Mouse (Mus musculus): ENCODE data around the gene Mcu. TPM values are rescaled to one million over a fixed set of nuclear protein-coding genes. Genes with fewer than 3 reads are reported as not detected.

The Mcu gene
- polyA plus RNA-seq, 1 experiment from 2014 or later, result 30.8 TPM

- no peaks in the 10 kb centered on the region for H3K36me3 ChIP-seq
- 91% methylated on average over 4 of the region's 4 CpGs for WGBS
These were observed 202.8 kb downstream of the Mcu start for GRCm38 (mm10) chr10:59413711-59414110.

GRCm38 (mm10) chr10:59410264-59410663 is 206.2 kb downstream of the Mcu start:
- H3K9me3 ChIP-seq, result no peaks in the 10 kb centered on the region
- no peak overlapping the region for H3K4me3 ChIP-seq
- H3K9ac ChIP-seq, result no peak overlapping the region
- no peak overlapping the region for H3K4me2 ChIP-seq
- ATAC-seq (ENCODE audit: borderline replicate concordance, extremely low read depth, low FRiP score, low TSS enrichment), result no peak
- no peaks in the 10 kb centered on the region for H3K4me1 ChIP-seq
- H3K27me3 ChIP-seq, result no peaks in the 10 kb centered on the region
- H3K36me3 ChIP-seq, result no peaks in the 10 kb centered on the region
- no peak overlapping the region for H3K27ac ChIP-seq
- WGBS, result 70% methylated on average over 12 of the region's 12 CpGs

More at GRCm38 (mm10) chr10:59413711-59414110, 202.8 kb downstream of the Mcu start:
- Histone ChIP-seq H3K4me2 (no peak overlapping the region), H3K27ac (no peak overlapping the region), H3K4me1 (no peaks in the 10 kb centered on the region), H3K9ac (no peak overlapping the region), H3K9me3 (no peaks in the 10 kb centered on the region), H3K4me3 (no peak overlapping the region), H3K27me3 (no peaks in the 10 kb centered on the region)
- ATAC-seq (ENCODE audit: borderline replicate concordance, extremely low read depth, low FRiP score, low TSS enrichment), result no peak

- no peak for ATAC-seq (ENCODE audit: borderline replicate concordance, extremely low read depth, low FRiP score, low TSS enrichment)
- Histone ChIP-seq H3K9me3 (no peaks in the 10 kb centered on the region), H3K27me3 (no peaks in the 10 kb centered on the region), H3K4me1 (no peaks in the 10 kb centered on the region), H3K27ac (no peak overlapping the region), H3K4me2 (no peak overlapping the region), H3K4me3 (no peak overlapping the region), H3K36me3 (no peaks in the 10 kb centered on the region), H3K9ac (no peak overlapping the region)
- 46% methylated on average over 6 of the region's 6 CpGs for WGBS
These were observed 208.0 kb downstream of the Mcu start for GRCm38 (mm10) chr10:59408499-59408898.

- H3K36me3 ChIP-seq, result no peaks in the 10 kb centered on the region
- H3K9me3 ChIP-seq, result no peaks in the 10 kb centered on the region
- no peaks in the 10 kb centered on the region for H3K27me3 ChIP-seq
- H3K9ac ChIP-seq, result no peak overlapping the region
- H3K4me1 ChIP-seq, result no peaks in the 10 kb centered on the region
- WGBS, result 53% methylated on average over 10 of the region's 10 CpGs
- H3K4me2 ChIP-seq, result no peak overlapping the region
- H3K27ac ChIP-seq, result no peak overlapping the region
- H3K4me3 ChIP-seq, result no peak overlapping the region
- ATAC-seq (ENCODE audit: borderline replicate concordance, extremely low read depth, low FRiP score, low TSS enrichment), result no peak
These were observed 212.7 kb downstream of the Mcu start for GRCm38 (mm10) chr10:59403793-59404149.

- no peak within 1 kb of the TSS for H3K9ac ChIP-seq
- no peak within 1 kb of the TSS for H3K4me2 ChIP-seq
- 62% methylated on average over 21 of the region's 21 CpGs for WGBS
- H3K27ac ChIP-seq, result no peak within 1 kb of the TSS
- no peaks in the 10 kb centered on the region for H3K36me3 ChIP-seq
- H3K9me3 ChIP-seq, result no peaks in the 10 kb centered on the region
- H3K27me3 ChIP-seq, result no peaks in the 10 kb centered on the region
- H3K4me3 ChIP-seq, result no peak within 1 kb of the TSS
- ATAC-seq (ENCODE audit: borderline replicate concordance, extremely low read depth, low FRiP score, low TSS enrichment), result no peak
- no peaks in the 10 kb centered on the region for H3K4me1 ChIP-seq
These were observed 213.3 kb downstream of the Mcu start, which contains the start of gene Pla2g12b for GRCm38 (mm10) chr10:59402899-59403792. Gene Pla2g12b, plus strand, starts transcription at chr10:59403660.

Other genes with a start within 250 kb of the Mcu start
- gene Gm10273, start 221.1 kb downstream of the Mcu start, polyA plus RNA-seq (2015; fragmentation: Nextera tagmentation; extraction: Ambion mirVana), result 1.8 and 5.7 TPM in 2 replicates
- gene Pla2g12b, start 213.0 kb downstream of the Mcu start, polyA plus RNA-seq (2015; fragmentation: Nextera tagmentation; extraction: Ambion mirVana), result 0.14 and 0.60 TPM in 2 replicates
- 2.1 and 2.7 TPM in 2 replicates for gene Oit3, start 174.9 kb downstream of the Mcu start, polyA plus RNA-seq (2015; fragmentation: Nextera tagmentation; extraction: Ambion mirVana)
- not detected in 2 replicates for gene Gm10322, start 629 bp downstream of the Mcu start, polyA plus RNA-seq (2015; fragmentation: Nextera tagmentation; extraction: Ambion mirVana)
- gene Micu1, start 85.8 kb upstream of the Mcu start, polyA plus RNA-seq (2015; fragmentation: Nextera tagmentation; extraction: Ambion mirVana), result 72.2 and 72.3 TPM in 2 replicates

Data from lung, embryonic 15.5 days (tissue).